Mouse (Mus musculus): ENCODE data around the gene Usp21. TPM values are rescaled to one million over a fixed set of nuclear protein-coding genes. Genes with fewer than 3 reads are reported as not detected.
"Not testable (repeated sequence)": the region's sequence is repeated elsewhere in the genome, so short reads cannot be mapped to it uniquely, and the experiment has no call there.

The Usp21 gene
- total RNA-seq (2014; fragmentation: Nextera tagmentation) (40.1 and 64.5 TPM in 2 replicates), total RNA-seq (2017) (11.8 and 12.8 TPM in 2 replicates), polyA plus RNA-seq (2012) (44.1 and 53.3 TPM in 2 replicates)

DNA sequence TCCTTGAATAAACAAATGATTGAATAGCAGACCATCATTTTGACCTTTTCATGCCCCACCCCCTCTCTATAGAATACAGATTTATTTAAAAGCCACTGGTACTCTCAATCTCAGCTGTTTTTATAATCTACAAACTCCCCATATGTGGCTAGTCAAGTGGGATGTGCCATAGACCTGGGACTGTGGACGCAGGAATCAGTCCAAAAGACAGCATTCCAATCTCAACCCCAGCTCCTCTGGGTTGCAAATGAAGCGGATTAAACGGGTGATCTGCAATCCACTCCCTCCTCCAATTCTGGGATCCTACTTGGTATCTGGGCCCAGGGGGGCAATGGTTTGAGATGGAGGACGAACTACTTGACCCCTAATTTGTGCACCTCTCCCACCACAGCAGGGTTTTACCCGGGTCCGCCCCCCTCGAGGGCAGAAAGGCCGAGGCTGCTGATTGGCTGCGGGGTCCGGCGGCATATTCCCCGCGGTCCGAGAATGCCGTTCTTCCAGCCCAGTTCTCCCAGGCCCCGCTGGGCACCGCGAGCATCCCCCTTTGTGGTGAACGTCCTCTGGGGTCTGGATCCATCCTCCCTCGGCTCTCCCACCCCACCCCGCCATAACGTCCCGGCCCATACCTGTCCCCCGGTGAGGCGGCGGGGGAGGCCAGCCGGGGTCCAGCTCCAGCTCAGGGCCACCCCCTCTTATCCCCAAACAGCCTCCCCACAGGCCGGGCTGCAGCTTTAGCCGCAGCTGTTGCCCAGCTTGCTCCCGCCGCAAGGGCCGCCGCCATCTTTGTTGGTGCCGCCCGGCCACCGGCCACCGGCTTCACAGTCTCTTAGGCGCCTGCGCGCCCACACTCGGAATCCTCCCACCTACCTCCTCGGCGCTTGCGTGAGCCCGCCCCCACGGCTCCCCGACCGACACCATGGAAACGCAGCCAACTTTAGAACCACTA, at the start of gene Usp21:
Gene Usp21 (minus strand): TSS at position 856 of the 946 bp plus-strand sequence.
- Histone ChIP-seq H3K4me1 (ENCODE audit: insufficient read depth, low read depth, low read length) (peaks cover 57% of the 10 kb centered on the region), H3K36me3 (replicated peaks) (peaks cover 78% of the 10 kb centered on the region), H3K27me3 (ENCODE audit: insufficient read depth, low read length) (no peaks in the 10 kb centered on the region), H3K9me3 (replicated peaks) (no peaks in the 10 kb centered on the region), H3K4me3 (ENCODE audit: low read depth, low read length) (peak within 1 kb of the TSS; percentile 94)
- TF ChIP-seq POLR2AphosphoS5 (IDR thresholded peaks at IDR 0.05; ENCODE audit: insufficient replicate concordance, low read depth, low read length) (no peak), GATA1 (IDR thresholded peaks at IDR 0.05; ENCODE audit: borderline replicate concordance, low read length) (no peak)
- ATAC-seq (ENCODE audit: extremely low read depth, insufficient number of reproducible peaks, low FRiP score, poor library complexity, severe bottlenecking) (peak; percentile 94), DNase-seq (ENCODE audit: low spot score) (peak; percentile 95)

DNA sequence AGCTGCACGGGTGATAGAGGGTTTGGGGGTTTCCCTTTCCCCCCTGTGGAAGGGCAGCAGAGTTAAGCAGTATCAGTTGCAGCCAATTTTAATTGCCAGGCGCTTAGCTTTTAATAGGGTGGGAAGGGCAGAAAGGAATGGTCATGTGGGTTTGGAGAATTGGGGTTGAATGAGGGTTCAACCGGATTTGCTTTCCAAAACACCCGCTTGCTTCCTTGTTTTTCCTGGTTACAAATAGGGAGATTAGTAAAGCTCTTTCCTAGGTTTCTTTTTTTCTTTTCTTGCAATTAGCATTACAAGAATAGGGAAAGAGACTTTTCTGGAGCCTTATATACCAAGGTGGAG, 42.4 kb upstream of the Usp21 start:
- DNase-seq (ENCODE audit: low spot score) (no peak), ATAC-seq (ENCODE audit: extremely low read depth, insufficient number of reproducible peaks, low FRiP score, poor library complexity, severe bottlenecking) (no peak)
- peaks cover 54% of the 10 kb centered on the region for H3K4me1 ChIP-seq (ENCODE audit: insufficient read depth, low read depth, low read length)
- peak overlapping the region; percentile 90 for H3K4me3 ChIP-seq (ENCODE audit: low read depth, low read length)
- H3K36me3 ChIP-seq (replicated peaks), result peaks cover 52% of the 10 kb centered on the region
- no peaks in the 10 kb centered on the region for H3K9me3 ChIP-seq (replicated peaks)
- no peaks in the 10 kb centered on the region for H3K27me3 ChIP-seq (ENCODE audit: insufficient read depth, low read length)
- TF ChIP-seq TAL1 (conservative IDR thresholded peaks at IDR 0.05; ENCODE audit: low read depth, low read length), result no peak
- no peak for TF ChIP-seq POLR2AphosphoS5 (IDR thresholded peaks at IDR 0.05; ENCODE audit: insufficient replicate concordance, low read depth, low read length)
- TF ChIP-seq GATA2 (IDR thresholded peaks at IDR 0.05; ENCODE audit: borderline replicate concordance, low read depth, low read length), result no peak
- TF ChIP-seq CTCF (IDR thresholded peaks at IDR 0.05; ENCODE audit: low read depth, low read length), result no peak
- no peak for TF ChIP-seq GATA1 (IDR thresholded peaks at IDR 0.05; ENCODE audit: borderline replicate concordance, low read length)

DNA sequence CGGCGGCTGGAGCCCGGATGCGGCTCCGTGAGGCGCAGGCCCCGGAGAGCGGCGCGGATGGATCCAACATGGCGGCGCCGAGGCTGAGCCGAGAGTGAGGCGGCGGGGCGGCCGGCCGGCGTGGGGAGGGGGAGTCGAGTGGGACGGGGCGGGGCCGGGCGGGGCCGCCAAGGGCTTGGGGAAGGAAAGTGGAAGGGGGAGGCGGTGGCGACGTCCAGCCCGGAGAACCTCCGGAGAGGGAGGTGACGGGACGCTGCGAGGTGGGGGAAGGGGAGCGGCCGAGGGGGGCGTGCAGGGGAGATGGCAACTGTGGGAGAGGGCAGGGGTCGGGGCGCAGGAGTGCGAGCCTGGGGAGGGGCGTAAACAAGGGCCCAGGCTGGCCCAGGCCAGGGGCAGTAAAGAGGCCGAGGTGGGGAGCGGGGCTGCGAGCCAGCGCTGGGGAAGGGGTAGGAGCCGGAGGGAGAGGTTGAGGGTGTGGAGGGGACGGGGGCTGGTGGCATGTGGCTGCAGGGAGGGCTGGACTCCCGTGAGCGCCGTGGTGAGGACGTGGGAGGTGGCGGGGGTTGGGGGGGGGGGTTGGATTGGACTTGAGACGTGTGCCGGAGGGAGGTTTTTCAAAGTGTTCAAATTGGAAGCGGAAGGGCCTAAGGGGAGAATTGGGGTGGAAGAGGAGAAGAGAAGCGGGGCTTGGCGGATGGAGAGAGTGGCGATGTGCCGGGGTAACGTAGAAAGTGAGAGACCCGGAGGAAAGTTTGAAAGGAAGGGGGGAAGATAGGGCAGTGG, 41.8 kb upstream of the Usp21 start:
- Histone ChIP-seq H3K27me3 (ENCODE audit: insufficient read depth, low read length) (no peaks in the 10 kb centered on the region), H3K4me1 (ENCODE audit: insufficient read depth, low read depth, low read length) (peaks cover 57% of the 10 kb centered on the region), H3K36me3 (replicated peaks) (peaks cover 54% of the 10 kb centered on the region), H3K9me3 (replicated peaks) (no peaks in the 10 kb centered on the region), H3K4me3 (ENCODE audit: low read depth, low read length) (peak overlapping the region; percentile 90)
- DNase-seq (ENCODE audit: low spot score), result peak; percentile 79
- no peak for TF ChIP-seq CTCF (IDR thresholded peaks at IDR 0.05; ENCODE audit: low read depth, low read length)
- TF ChIP-seq GATA2 (IDR thresholded peaks at IDR 0.05; ENCODE audit: borderline replicate concordance, low read depth, low read length), result no peak
- no peak for TF ChIP-seq POLR2AphosphoS5 (IDR thresholded peaks at IDR 0.05; ENCODE audit: insufficient replicate concordance, low read depth, low read length)
- no peak for TF ChIP-seq GATA1 (IDR thresholded peaks at IDR 0.05; ENCODE audit: borderline replicate concordance, low read length)
- no peak for TF ChIP-seq TAL1 (conservative IDR thresholded peaks at IDR 0.05; ENCODE audit: low read depth, low read length)
- ATAC-seq (ENCODE audit: extremely low read depth, insufficient number of reproducible peaks, low FRiP score, poor library complexity, severe bottlenecking), result no peak

DNA sequence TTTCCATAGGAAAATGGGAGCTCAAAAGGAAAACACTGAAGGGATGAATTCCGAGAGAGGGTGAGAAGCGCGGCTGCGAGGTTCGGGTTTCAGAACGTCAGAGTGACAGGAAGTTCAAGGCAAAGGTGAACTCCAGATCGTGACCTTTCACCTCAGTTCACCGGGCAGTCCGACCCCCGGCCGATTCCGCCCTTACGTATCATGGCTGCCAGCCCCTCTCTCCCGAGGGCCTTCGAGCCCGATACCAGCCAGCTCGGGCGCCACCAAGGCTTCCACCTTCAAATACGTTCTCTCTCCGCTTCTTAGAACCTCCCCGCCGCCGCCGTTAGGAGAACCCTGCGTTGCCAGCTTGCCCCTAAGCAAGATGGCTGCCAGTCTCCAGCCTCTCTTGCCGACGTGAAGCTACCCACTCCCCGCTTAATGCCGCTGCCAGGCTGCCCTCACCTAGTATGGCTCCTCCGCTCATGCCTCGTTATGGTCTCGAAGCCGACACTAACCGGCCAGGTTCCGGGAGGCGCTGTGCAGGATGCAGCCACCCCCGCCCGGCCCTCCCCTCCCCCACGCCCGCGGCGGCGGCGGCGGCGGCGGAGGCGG, 41.1 kb upstream of the Usp21 start, which contains the start of gene Dedd:
Gene Dedd (plus strand): TSS at position 307 of the 594 bp plus-strand sequence.
- Histone ChIP-seq H3K4me1 (ENCODE audit: insufficient read depth, low read depth, low read length) (peaks cover 54% of the 10 kb centered on the region), H3K9me3 (replicated peaks) (no peaks in the 10 kb centered on the region), H3K4me3 (ENCODE audit: low read depth, low read length) (peak within 1 kb of the TSS; percentile 90), H3K36me3 (replicated peaks) (peaks cover 51% of the 10 kb centered on the region), H3K27me3 (ENCODE audit: insufficient read depth, low read length) (no peaks in the 10 kb centered on the region)
- peak; percentile 76 for DNase-seq (ENCODE audit: low spot score)
- peak; percentile 95 for ATAC-seq (ENCODE audit: extremely low read depth, insufficient number of reproducible peaks, low FRiP score, poor library complexity, severe bottlenecking)
- TF ChIP-seq POLR2AphosphoS5 (IDR thresholded peaks at IDR 0.05; ENCODE audit: insufficient replicate concordance, low read depth, low read length) (no peak), GATA2 (IDR thresholded peaks at IDR 0.05; ENCODE audit: borderline replicate concordance, low read depth, low read length) (no peak), CTCF (IDR thresholded peaks at IDR 0.05; ENCODE audit: low read depth, low read length) (no peak), GATA1 (IDR thresholded peaks at IDR 0.05; ENCODE audit: borderline replicate concordance, low read length) (no peak), TAL1 (conservative IDR thresholded peaks at IDR 0.05; ENCODE audit: low read depth, low read length) (no peak)

DNA sequence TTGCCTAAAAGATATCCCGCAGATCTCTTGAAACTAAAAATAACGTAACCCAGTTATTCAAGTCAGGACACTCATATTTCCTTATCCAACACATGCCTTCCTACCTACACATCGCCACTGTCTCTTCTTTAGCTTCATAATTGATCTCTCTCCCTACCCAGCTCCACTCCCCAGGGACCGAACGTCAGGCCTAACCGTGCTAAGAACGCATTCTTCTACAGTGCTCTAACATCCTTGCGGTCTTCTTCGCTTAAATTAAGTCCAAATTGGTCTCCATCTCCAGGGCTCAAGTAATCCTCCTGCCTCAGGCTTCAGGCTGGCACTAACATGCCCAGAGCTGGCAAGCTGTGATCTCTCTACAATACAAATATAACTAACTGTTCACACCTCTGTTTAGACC, 40.5 kb upstream of the Usp21 start:
- peaks cover 48% of the 10 kb centered on the region for H3K36me3 ChIP-seq (replicated peaks)
- DNase-seq (ENCODE audit: low spot score), result no peak
- TF ChIP-seq POLR2AphosphoS5 (IDR thresholded peaks at IDR 0.05; ENCODE audit: insufficient replicate concordance, low read depth, low read length) (no peak), TAL1 (conservative IDR thresholded peaks at IDR 0.05; ENCODE audit: low read depth, low read length) (no peak), GATA2 (IDR thresholded peaks at IDR 0.05; ENCODE audit: borderline replicate concordance, low read depth, low read length) (no peak), GATA1 (IDR thresholded peaks at IDR 0.05; ENCODE audit: borderline replicate concordance, low read length) (no peak), CTCF (IDR thresholded peaks at IDR 0.05; ENCODE audit: low read depth, low read length) (no peak)
- no peaks in the 10 kb centered on the region for H3K27me3 ChIP-seq (ENCODE audit: insufficient read depth, low read length)
- ATAC-seq (ENCODE audit: extremely low read depth, insufficient number of reproducible peaks, low FRiP score, poor library complexity, severe bottlenecking), result no peak
- peaks cover 49% of the 10 kb centered on the region for H3K4me1 ChIP-seq (ENCODE audit: insufficient read depth, low read depth, low read length)
- no peaks in the 10 kb centered on the region for H3K9me3 ChIP-seq (replicated peaks)
- H3K4me3 ChIP-seq (ENCODE audit: low read depth, low read length), result peak overlapping the region; percentile 90

DNA sequence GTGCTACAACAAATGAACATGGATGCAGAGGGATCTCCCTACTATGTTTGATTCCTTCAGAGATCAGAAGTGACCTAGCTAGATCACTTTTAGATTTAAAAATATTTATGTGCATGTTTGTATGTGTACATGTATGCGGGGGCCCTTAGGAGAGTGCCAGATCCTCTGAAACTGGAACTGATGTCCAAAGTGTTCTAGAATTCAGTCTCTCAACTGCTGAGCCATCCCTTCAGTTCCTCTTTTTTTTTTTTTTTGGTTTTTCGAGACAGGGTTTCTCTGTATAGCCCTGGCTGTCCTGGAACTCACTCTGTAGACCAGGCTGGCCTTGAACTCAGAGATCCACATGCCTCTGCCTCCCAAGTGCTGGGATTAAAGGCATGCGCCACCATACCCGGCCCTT, 38.8 kb upstream of the Usp21 start:
- H3K36me3 ChIP-seq (replicated peaks), result peaks cover 46% of the 10 kb centered on the region
- H3K27me3 ChIP-seq (ENCODE audit: insufficient read depth, low read length); ATAC-seq (ENCODE audit: extremely low read depth, insufficient number of reproducible peaks, low FRiP score, poor library complexity, severe bottlenecking); H3K9me3 ChIP-seq (replicated peaks); DNase-seq (ENCODE audit: low spot score); H3K4me3 ChIP-seq (ENCODE audit: low read depth, low read length): not testable (repeated sequence)
- peaks cover 45% of the 10 kb centered on the region for H3K4me1 ChIP-seq (ENCODE audit: insufficient read depth, low read depth, low read length)
